Mouse (Mus musculus) intestine, embryonic 16.5 days (tissue): ENCODE data around the gene Pak6. TPM values are rescaled to one million over a fixed set of nuclear protein-coding genes. Genes with fewer than 3 reads are reported as not detected.

ENCODE experiments used
- ATAC-seq: fragments of 200-750 bp; cut with Nextera tagmentation; 2 replicates; pipeline ENCODE4 v1.8.0; 2017; ENCODE audit warnings: moderate TSS enrichment, moderate library complexity
- H3K27ac ChIP-seq: fragments of 300-500 bp; sonication (generic); 2 replicates; pipeline ENCODE4 v1.5.1; 2014; ENCODE audit warnings: mild to moderate bottlenecking, low read length
- H3K27me3 ChIP-seq: fragments of 300-500 bp; sonication (generic); replicated peaks from 2 replicates; pipeline ENCODE4 v1.6.1; 2014; ENCODE audit warnings: low read length, control low read depth, mixed read lengths; ENCODE audit not compliant: control insufficient read depth, insufficient read depth
- H3K36me3 ChIP-seq: fragments of 300-500 bp; sonication (generic); 2 replicates; pipeline ENCODE4 v1.6.1; 2014; ENCODE audit warnings: low read length, control low read depth; ENCODE audit not compliant: control insufficient read depth, insufficient read depth
- H3K4me1 ChIP-seq: fragments of 300-500 bp; sonication (generic); 2 replicates; pipeline ENCODE4 v1.6.1; 2014; ENCODE audit warnings: low read length, control low read depth, mixed read lengths; ENCODE audit not compliant: control insufficient read depth, insufficient read depth
- H3K4me2 ChIP-seq: fragments of 300-500 bp; sonication (generic); 2 replicates; pipeline ENCODE4 v1.6.1; 2014; ENCODE audit warnings: low read depth, low read length, control low read depth
- H3K4me3 ChIP-seq: fragments of 300-500 bp; sonication (generic); 2 replicates; pipeline ENCODE4 v1.5.1; 2014; ENCODE audit warnings: mild to moderate bottlenecking, low read length
- H3K9ac ChIP-seq: fragments of 300-500 bp; sonication (generic); 2 replicates; pipeline ENCODE4 v1.6.1; 2014; ENCODE audit warnings: low read depth, low read length
- H3K9me3 ChIP-seq: fragments of 300-500 bp; sonication (generic); 2 replicates; pipeline ENCODE4 v1.6.1; 2016; ENCODE audit warnings: low read length, control low read depth; ENCODE audit not compliant: control insufficient read depth
- WGBS: fragments of 180-500 bp; shearing (Covaris S2); extraction: QIAGEN DNeasy Blood & Tissue Kit; methylation state at CpG from one replicate; pipeline ENCODE4 v1.1.7; 2014; 5-methylcytosine and 5-hydroxymethylcytosine counted together
- polyA plus RNA-seq: library from polyadenylated mRNA; unstranded; fragments of >200 nt; fragmentation: Nextera tagmentation; extraction: Ambion mirVana; gene quantifications from 2 replicates; pipeline ENCODE4 v1.2.1, GENCODE M21; 2015

The Pak6 gene
- polyA plus RNA-seq, 1 experiment from 2014 or later = 2.0 TPM

GRCm38 (mm10) chr2:118687791-118688190, 24.7 kb downstream of the Pak6 start:
- 94% methylated on average over 3 of the region's 3 CpGs for WGBS
- Histone ChIP-seq H3K36me3 (no peaks in the 10 kb centered on the region), H3K9ac (no peak overlapping the region), H3K4me3 (no peak overlapping the region), H3K27ac (no peak overlapping the region), H3K4me1 (no peaks in the 10 kb centered on the region), H3K4me2 (no peak overlapping the region), H3K9me3 (no peaks in the 10 kb centered on the region), H3K27me3 (no peaks in the 10 kb centered on the region)
- no peak for ATAC-seq

GRCm38 (mm10) chr2:118689875-118690274, 26.8 kb downstream of the Pak6 start:
- H3K36me3 ChIP-seq = no peaks in the 10 kb centered on the region
- no peaks in the 10 kb centered on the region for H3K4me1 ChIP-seq
- no peaks in the 10 kb centered on the region for H3K27me3 ChIP-seq
- no peak overlapping the region for H3K4me2 ChIP-seq
- ATAC-seq = no peak
- no peak overlapping the region for H3K27ac ChIP-seq
- no peaks in the 10 kb centered on the region for H3K9me3 ChIP-seq
- WGBS = 80% methylated on average over 10 of the region's 10 CpGs
- H3K4me3 ChIP-seq = no peak overlapping the region
- no peak overlapping the region for H3K9ac ChIP-seq

- Histone ChIP-seq H3K9me3 (no peaks in the 10 kb centered on the region), H3K4me1 (0 out of 2 replicates have a peak, but pooled peaks cover 7% of the 10 kb centered on the region), H3K27me3 (no peaks in the 10 kb centered on the region; the same call in 1 of the 2 replicates), H3K36me3 (no peaks in the 10 kb centered on the region), H3K4me3 (no peak overlapping the region), H3K27ac (no peak overlapping the region), H3K9ac (0 out of 2 replicates have a peak overlapping the region, but pooled peaks have one; percentile 15), H3K4me2 (no peak overlapping the region)
- 80% methylated on average over 19 of the region's 19 CpGs for WGBS
- ATAC-seq = no peak
These were observed 30.4 kb downstream of the Pak6 start for GRCm38 (mm10) chr2:118693370-118693966.

- WGBS = 32% methylated on average over 11 of the region's 11 CpGs
- Histone ChIP-seq H3K27me3 (peaks cover 3% of the 10 kb centered on the region), H3K36me3 (no peaks in the 10 kb centered on the region), H3K4me2 (no peak overlapping the region), H3K9ac (no peak overlapping the region), H3K4me3 (no peak overlapping the region), H3K27ac (no peak overlapping the region), H3K4me1 (peaks cover 10% of the 10 kb centered on the region; the same call in 1 of the 2 replicates), H3K9me3 (no peaks in the 10 kb centered on the region)
- no peak for ATAC-seq
These were observed 32.7 kb downstream of the Pak6 start for GRCm38 (mm10) chr2:118695677-118696232.

DNA sequence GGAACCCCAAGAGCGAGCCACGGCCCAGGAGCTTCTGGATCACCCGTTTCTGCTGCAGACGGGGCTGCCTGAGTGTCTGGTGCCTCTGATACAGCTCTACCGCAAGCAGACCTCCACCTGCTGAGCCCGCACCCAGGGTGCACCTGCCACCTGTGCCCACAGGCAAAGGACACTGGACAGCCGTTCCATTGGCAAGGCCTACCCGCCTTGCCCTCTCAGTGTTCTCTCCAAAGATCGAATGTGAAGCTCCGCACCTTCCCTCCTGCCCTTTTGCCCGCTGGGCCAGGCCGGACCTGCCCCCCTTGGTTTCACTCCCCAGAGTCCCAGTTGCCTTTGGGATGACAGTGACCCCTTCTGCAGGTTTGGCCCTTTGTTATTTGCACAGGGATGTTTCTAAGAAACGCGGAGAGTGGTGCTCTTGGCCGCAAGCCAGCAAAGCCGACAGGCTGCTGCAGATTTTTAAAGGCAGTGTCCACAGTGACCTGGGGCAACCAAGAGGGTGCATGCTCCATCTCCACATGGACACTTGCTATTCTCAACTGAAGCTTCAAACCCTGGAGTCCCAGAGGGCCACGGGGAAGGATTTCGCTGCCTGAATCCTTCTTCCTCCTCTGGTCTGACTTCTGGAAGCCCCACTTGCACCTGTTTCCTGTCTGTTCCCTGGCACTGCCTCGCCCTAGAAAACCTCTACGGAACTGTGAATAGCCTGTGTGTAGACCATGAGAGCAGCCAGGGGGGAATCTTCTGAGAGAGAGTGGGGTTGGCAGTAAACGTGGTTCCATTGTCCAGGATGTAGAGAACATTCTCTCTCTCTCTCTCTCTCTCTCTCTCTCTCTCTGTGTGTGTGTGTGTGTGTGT, 33.6 kb downstream of the Pak6 start:
- Histone ChIP-seq H3K36me3 (no peaks in the 10 kb centered on the region), H3K4me2 (no peak overlapping the region), H3K9me3 (no peaks in the 10 kb centered on the region), H3K4me3 (no peak overlapping the region), H3K27me3 (peaks cover 12% of the 10 kb centered on the region), H3K9ac (no peak overlapping the region), H3K4me1 (peaks cover 10% of the 10 kb centered on the region; the same call in 1 of the 2 replicates), H3K27ac (no peak overlapping the region)
- 50% methylated on average over 21 of the region's 21 CpGs for WGBS
- ATAC-seq = no peak

DNA sequence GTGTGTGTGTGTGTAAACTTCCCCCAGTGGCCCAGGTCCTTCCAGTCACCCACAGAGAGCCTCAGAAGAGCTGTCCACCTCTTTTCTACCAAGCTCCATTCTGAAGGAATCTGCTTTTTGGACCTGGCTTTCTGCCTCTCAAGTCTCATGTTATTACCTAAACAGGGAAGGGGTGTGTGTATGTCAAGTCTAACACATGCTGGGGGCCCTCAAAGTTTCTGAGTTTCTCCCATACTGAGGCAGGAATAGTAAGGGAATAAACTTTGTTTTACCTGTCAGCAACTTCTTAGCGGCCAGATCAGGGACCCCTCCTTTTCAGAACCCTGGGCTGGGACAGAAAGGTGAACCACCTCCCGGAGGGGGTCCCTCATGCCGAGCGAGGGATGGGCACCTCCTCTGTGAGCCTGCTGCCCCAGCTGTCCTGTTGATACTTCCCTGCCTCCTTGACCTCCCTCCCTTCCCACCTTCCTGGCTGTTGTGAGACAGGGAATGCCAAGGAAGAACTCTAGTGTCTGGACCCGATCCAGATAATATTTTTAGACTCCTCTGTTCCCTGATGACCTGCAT, 34.3 kb downstream of the Pak6 start:
- no peak overlapping the region for H3K27ac ChIP-seq
- WGBS = 52% methylated on average over 5 of the region's 5 CpGs
- peaks cover 13% of the 10 kb centered on the region for H3K4me1 ChIP-seq
- H3K27me3 ChIP-seq = peaks cover 19% of the 10 kb centered on the region
- H3K9ac ChIP-seq = no peak overlapping the region
- no peak overlapping the region for H3K4me2 ChIP-seq
- no peak for ATAC-seq
- H3K9me3 ChIP-seq = no peaks in the 10 kb centered on the region
- H3K4me3 ChIP-seq = no peak overlapping the region
- H3K36me3 ChIP-seq = no peaks in the 10 kb centered on the region

GRCm38 (mm10) chr2:118697955-118698354, 34.9 kb downstream of the Pak6 start:
- Histone ChIP-seq H3K9ac (no peak overlapping the region), H3K36me3 (no peaks in the 10 kb centered on the region), H3K27ac (peak overlapping the region; percentile 48; the same call in 1 of the 2 replicates), H3K4me3 (no peak overlapping the region), H3K27me3 (peaks cover 25% of the 10 kb centered on the region), H3K4me2 (no peak overlapping the region), H3K9me3 (no peaks in the 10 kb centered on the region), H3K4me1 (peaks cover 17% of the 10 kb centered on the region)
- WGBS = 40% methylated on average over 7 of the region's 7 CpGs
- no peak for ATAC-seq

- WGBS = 3% methylated on average over 32 of the region's 32 CpGs
- peak; percentile 48; the same call in 1 of the 2 replicates for ATAC-seq
- 0 out of 2 replicates have a peak overlapping the region, but pooled peaks have one; percentile 21 for H3K9ac ChIP-seq
These were observed 37.3 kb downstream of the Pak6 start for GRCm38 (mm10) chr2:118700179-118701062.

More at GRCm38 (mm10) chr2:118700179-118701062, 37.3 kb downstream of the Pak6 start:
- H3K9me3 ChIP-seq = no peaks in the 10 kb centered on the region
- peak overlapping the region; percentile 56 for H3K4me2 ChIP-seq
- H3K27me3 ChIP-seq = peaks cover 48% of the 10 kb centered on the region
- H3K27ac ChIP-seq = no peak overlapping the region
- no peaks in the 10 kb centered on the region for H3K36me3 ChIP-seq
- H3K4me3 ChIP-seq = peak overlapping the region; percentile 36
- H3K4me1 ChIP-seq = peaks cover 28% of the 10 kb centered on the region
